Mouse (Mus musculus) spleen, adult 2 months (tissue): ENCODE measurements around the gene Edc3. TPM values are rescaled to one million over a fixed set of nuclear protein-coding genes. Genes with fewer than 3 reads are reported as not detected.

Source experiments
- DNase-seq, 2 experiments: peaks; one replicate each; pipeline versions ENCODE4 v3.0.0 to v3.0.0-alpha.2; 2012 to 2021; ENCODE audit warnings: low spot score in 2 of 2, low read depth in 1 of 2
- H3K27ac ChIP-seq: fragments of 200-500 bp; 2 replicates; pipeline ENCODE4 v1.5.1; 2012; ENCODE audit warnings: low read length, inconsistent platforms; ENCODE audit not compliant: insufficient read depth
- H3K27me3 ChIP-seq: fragments of 200-500 bp; 2 replicates; pipeline ENCODE4 v1.6.1; 2012; ENCODE audit warnings: mild to moderate bottlenecking, moderate library complexity, low read length, inconsistent platforms; ENCODE audit not compliant: control insufficient read depth, insufficient read depth
- H3K36me3 ChIP-seq: fragments of 200-500 bp; 2 replicates; pipeline ENCODE4 v1.6.1; 2012; ENCODE audit warnings: mild to moderate bottlenecking, low read length, inconsistent platforms; ENCODE audit not compliant: control insufficient read depth, insufficient read depth
- H3K4me1 ChIP-seq: fragments of 200-500 bp; 2 replicates; pipeline ENCODE4 v1.6.1; 2011; ENCODE audit warnings: inconsistent platforms; ENCODE audit not compliant: control insufficient read depth, insufficient read depth, insufficient read length
- H3K4me3 ChIP-seq: fragments of 200-500 bp; 2 replicates; pipeline ENCODE4 v1.5.1; 2011; ENCODE audit warnings: mild to moderate bottlenecking, inconsistent platforms; ENCODE audit not compliant: insufficient read depth, insufficient read length; ENCODE audit errors: extremely low read depth
- CTCF ChIP-seq: fragments of 200-500 bp; IDR thresholded peaks from 2 replicates; pipeline ENCODE4 v1.5.1; 2011; ENCODE audit warnings: mild to moderate bottlenecking, inconsistent platforms; ENCODE audit not compliant: insufficient read depth, insufficient read length, insufficient replicate concordance; ENCODE audit errors: extremely low read depth
- POLR2A ChIP-seq: fragments of 200-500 bp; IDR thresholded peaks from 2 replicates; pipeline ENCODE4 v1.6.1; 2011; ENCODE audit warnings: low read depth, low read length, inconsistent platforms
- WGBS: fragments of 180-500 bp; shearing (Covaris S2); methylation state at CpG from one replicate; pipeline ENCODE4 v1.1.7; 2018; 5-methylcytosine and 5-hydroxymethylcytosine counted together
- polyA plus RNA-seq: library from polyadenylated mRNA; depleted of rRNA; stranded (reverse); fragments of >200 nt; gene quantifications from 2 replicates; pipeline ENCODE4 v1.2.3, GENCODE M21; 2012

Edc3 gene
- polyA plus RNA-seq, 1 experiment = 9.9 TPM

GRCm38 (mm10) chr9:57723315-57723715 is 15.0 kb downstream of the Edc3 start:
- H3K4me3 ChIP-seq = no peak overlapping the region
- no peaks in the 10 kb centered on the region for H3K27me3 ChIP-seq
- H3K36me3 ChIP-seq = peaks cover 21% of the 10 kb centered on the region
- no peaks in the 10 kb centered on the region; the same call in 1 of the 2 replicates for H3K4me1 ChIP-seq
- no peak for DNase-seq
- WGBS = 47% methylated on average over 5 of the region's 5 CpGs
- TF ChIP-seq POLR2A = no peak
- no peak for TF ChIP-seq CTCF
- no peak overlapping the region; the same call in 1 of the 2 replicates for H3K27ac ChIP-seq

- Histone ChIP-seq H3K27ac (no peak overlapping the region), H3K4me3 (no peak overlapping the region), H3K36me3 (peaks cover 18% of the 10 kb centered on the region), H3K27me3 (no peaks in the 10 kb centered on the region), H3K4me1 (no peaks in the 10 kb centered on the region; the same call in 1 of the 2 replicates)
- WGBS = 79% methylated on average over 5 of the region's 5 CpGs
- DNase-seq = no peak
- no peak for TF ChIP-seq POLR2A
- no peak for TF ChIP-seq CTCF
Observed at GRCm38 (mm10) chr9:57723796-57724195, 15.5 kb downstream of the Edc3 start.

GRCm38 (mm10) chr9:57724701-57725100 is 16.4 kb downstream of the Edc3 start:
- DNase-seq = no peak
- peaks cover 19% of the 10 kb centered on the region for H3K36me3 ChIP-seq
- no peak overlapping the region for H3K4me3 ChIP-seq
- H3K27ac ChIP-seq = no peak overlapping the region
- H3K4me1 ChIP-seq = no peaks in the 10 kb centered on the region; the same call in 1 of the 2 replicates
- 96% methylated on average over 3 of the region's 3 CpGs for WGBS
- no peaks in the 10 kb centered on the region for H3K27me3 ChIP-seq
- no peak for TF ChIP-seq CTCF
- no peak for TF ChIP-seq POLR2A

- Histone ChIP-seq H3K4me1 (no peaks in the 10 kb centered on the region; the same call in 1 of the 2 replicates), H3K36me3 (peaks cover 18% of the 10 kb centered on the region), H3K27me3 (no peaks in the 10 kb centered on the region), H3K27ac (no peak overlapping the region), H3K4me3 (no peak overlapping the region)
- TF ChIP-seq CTCF (no peak), POLR2A (no peak)
- DNase-seq = no peak
- WGBS = 86% methylated on average over 1 of the region's 1 CpGs
Observed at GRCm38 (mm10) chr9:57728312-57728711, 20.0 kb downstream of the Edc3 start.

GRCm38 (mm10) chr9:57733606-57734005 is 25.3 kb downstream of the Edc3 start:
- peaks cover 10% of the 10 kb centered on the region for H3K36me3 ChIP-seq
- TF ChIP-seq CTCF (no peak), POLR2A (no peak)
- no peak overlapping the region for H3K27ac ChIP-seq
- H3K27me3 ChIP-seq = no peaks in the 10 kb centered on the region
- no peak for DNase-seq
- H3K4me3 ChIP-seq = no peak overlapping the region
- WGBS = 96% methylated on average over 6 of the region's 6 CpGs
- no peaks in the 10 kb centered on the region for H3K4me1 ChIP-seq

GRCm38 (mm10) chr9:57739863-57740262 is 31.5 kb downstream of the Edc3 start:
- H3K27me3 ChIP-seq = no peaks in the 10 kb centered on the region

GRCm38 (mm10) chr9:57744462-57745091 is 36.2 kb downstream of the Edc3 start:
- WGBS = 54% methylated on average over 3 of the region's 3 CpGs
- no peak for TF ChIP-seq POLR2A
- TF ChIP-seq CTCF = peak; percentile 32; the same call in 1 of the 2 replicates
- DNase-seq = peak; percentile 42 to 51
- Histone ChIP-seq H3K27me3 (no peaks in the 10 kb centered on the region), H3K27ac (no peak overlapping the region), H3K4me3 (no peak overlapping the region), H3K36me3 (peaks cover 44% of the 10 kb centered on the region), H3K4me1 (peaks cover 2% of the 10 kb centered on the region; the same call in 1 of the 2 replicates)

More at GRCm38 (mm10) chr9:57739863-57740262, 31.5 kb downstream of the Edc3 start:
- WGBS = 93% methylated on average over 5 of the region's 5 CpGs
- Histone ChIP-seq H3K36me3 (peaks cover 17% of the 10 kb centered on the region), H3K4me3 (no peak overlapping the region), H3K4me1 (peaks cover 2% of the 10 kb centered on the region; the same call in 1 of the 2 replicates), H3K27ac (no peak overlapping the region)
- TF ChIP-seq POLR2A (no peak), CTCF (no peak)
- no peak for DNase-seq
